Mouse (Mus musculus): ENCODE data around the gene Riox1. TPM values are rescaled to one million over a fixed set of nuclear protein-coding genes. Genes with fewer than 3 reads are reported as not detected.
A peak's percentile ranks its signal among the peaks of the same experiment; 100 is the strongest.

Riox1 gene
- total RNA-seq, 4 experiments from 2014 or later = 4.3 to 5.9 (median 4.7) TPM

DNA sequence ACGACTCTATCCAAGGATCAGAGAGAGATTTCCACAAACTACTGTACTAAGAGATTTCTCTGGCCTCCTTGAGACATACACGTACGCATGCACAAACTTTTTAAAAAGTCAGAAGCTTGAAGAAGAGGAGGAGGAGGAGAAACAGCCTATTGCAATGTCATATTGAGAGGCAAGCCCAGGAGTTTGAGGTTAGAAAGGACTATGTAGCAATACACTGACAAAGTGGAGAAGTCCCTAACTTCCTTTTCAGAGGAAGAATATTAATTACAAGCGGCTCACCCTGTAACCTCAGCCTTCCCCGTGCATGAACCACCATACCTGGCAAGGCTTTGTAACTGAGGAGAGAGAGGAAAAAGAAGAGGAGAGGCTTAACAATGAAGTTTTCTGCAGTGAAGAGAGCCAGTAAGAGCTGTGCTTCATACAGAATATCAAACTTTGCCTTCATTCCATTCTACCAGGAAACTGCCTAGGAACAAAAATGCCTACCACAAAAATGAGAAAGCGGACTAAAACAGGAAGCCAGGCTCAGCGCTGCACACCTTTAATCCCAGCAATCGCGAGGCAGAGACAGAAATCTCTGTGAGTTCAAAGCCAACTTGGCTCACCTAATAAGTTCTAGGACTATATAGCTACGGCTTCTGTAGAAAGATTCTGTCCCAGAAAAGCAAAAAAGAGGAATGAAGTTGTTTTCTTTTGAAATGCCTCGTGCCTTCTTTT lies 474 bp upstream of the Riox1 start:
- DNase-seq (ENCODE audit: low spot score) = no peak

DNA sequence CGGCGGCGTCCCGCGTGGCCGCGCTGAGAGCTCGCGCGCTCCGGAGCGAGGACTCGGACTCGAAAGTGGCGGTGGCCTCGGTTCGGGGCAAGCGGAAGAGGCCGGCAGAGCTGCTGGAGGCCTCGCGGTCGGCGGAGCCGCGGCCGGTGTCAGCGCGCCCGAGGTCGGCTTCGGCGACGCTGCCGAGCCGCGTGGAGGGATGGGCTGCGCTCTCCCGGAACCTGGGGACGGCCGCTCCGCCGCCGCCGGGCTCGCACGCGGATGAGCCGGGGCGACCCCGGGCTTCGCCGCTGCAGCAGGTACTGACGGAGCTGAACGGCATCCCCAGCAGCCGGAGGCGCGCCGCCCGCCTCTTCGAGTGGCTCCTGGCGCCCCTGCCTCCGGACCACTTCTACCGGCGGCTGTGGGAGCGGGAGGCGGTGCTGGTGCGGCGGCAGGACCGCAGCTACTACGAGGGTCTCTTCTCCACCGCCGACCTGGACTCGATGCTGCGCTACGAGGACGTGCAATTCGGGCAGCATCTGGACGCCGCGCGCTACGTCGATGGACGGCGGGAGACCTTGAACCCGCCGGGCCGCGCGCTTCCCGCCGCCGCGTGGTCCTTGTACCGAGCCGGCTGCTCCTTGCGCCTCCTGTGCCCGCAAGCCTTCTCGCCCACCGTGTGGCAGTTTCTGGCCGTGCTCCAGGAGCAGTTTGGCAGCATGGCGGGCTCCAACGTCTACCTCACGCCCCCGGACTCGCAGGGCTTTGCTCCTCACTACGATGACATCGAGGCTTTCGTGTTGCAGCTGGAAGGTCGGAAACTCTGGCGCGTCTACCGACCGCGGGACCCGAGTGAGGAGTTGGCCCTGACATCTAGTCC lies 663 bp downstream of the Riox1 start:
- no peak for DNase-seq (ENCODE audit: low spot score)

DNA sequence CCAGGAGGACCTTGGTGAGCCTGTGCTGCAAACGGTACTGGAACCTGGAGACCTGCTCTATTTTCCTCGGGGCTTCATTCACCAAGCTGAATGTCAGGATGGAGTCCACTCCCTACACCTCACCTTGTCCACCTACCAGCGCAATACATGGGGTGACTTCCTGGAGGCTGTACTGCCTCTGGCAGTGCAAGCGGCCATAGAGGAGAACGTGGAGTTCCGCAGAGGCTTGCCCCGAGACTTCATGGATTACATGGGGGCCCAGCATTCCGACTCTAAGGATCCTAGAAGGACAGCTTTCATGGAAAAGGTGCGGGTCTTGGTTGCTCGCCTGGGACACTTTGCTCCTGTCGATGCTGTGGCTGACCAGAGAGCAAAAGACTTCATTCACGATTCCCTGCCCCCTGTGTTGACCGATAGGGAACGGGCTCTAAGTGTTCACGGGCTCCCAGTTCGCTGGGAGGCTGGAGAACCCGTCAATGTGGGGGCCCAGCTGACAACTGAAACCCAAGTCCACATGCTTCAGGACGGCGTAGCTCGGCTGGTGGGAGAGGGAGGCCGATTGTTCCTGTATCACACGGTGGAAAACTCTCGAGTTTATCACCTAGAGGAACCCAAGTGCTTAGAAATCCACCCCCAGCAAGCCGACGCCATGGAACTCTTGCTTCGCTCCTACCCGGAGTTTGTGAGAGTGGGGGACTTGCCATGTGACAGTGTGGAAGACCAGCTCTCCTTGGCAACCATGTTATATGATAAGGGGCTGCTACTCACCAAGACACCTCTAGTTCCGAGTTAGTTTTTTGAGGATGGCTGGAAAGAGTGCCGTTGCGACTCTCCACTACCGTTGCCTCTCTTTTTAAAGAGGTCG lies 1.5 kb downstream of the Riox1 start:
- DNase-seq (ENCODE audit: low spot score) = no peak

DNA sequence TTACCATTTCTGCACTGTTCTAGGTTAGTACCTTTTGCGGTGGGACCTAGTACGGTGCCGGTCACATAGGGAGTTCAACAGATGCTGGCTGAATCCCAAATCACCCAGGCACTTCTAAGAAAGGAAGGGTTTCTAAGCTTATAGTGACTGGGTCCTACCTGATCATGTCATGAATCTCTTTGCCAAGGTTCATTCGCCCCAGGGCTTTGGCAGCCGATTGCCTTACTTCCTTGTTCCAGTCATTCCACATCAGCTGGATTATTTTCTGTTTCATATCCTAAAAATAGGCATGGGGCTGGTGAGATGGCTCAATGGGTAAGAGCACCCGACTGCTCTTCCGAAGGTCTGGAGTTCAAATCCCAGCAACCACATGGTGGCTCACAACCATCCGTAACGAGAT lies 7.9 kb downstream of the Riox1 start:
- DNase-seq (ENCODE audit: low spot score) = no peak

DNA sequence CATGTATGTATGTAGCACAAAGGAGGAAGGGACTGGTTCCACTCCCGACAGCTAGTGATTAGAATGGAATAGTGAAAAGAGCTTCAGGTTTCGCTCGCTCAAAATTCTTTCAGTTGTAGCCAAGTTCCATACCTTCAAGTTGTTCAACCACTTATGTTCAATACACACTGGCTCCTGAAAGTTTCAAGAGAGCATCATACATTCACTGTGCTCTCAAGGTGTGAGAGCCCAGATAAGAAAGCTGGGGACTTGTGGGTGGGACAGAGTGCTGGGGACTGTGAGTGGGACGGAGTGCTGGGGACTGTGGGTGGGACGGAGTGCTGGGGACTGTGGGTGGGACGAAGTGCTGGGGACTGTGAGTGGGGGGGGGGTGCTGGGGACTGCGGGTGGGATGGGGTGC lies 14.8 kb downstream of the Riox1 start:
- DNase-seq (ENCODE audit: low spot score) = no peak

DNA sequence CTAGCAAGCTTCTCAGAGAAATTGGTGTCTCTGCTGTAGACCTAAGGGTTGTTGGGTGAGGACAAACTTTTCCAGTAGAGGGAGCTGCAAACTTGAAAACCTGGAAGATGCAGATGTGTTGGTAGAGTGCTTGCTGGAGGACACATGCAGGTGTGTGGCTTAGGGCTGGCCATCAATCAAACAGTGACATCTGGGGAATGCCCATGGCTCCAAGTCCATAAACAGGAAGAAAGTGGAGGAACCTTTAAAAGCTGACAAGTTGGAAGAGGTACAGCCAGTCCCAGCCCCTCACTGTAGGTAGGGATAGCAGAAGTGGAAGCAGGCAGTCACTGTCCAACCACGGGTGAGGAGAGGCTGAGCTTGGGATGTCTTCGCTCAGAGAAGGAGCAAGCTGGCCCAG lies 21.7 kb downstream of the Riox1 start:
- no peak for DNase-seq (ENCODE audit: low spot score)

DNA sequence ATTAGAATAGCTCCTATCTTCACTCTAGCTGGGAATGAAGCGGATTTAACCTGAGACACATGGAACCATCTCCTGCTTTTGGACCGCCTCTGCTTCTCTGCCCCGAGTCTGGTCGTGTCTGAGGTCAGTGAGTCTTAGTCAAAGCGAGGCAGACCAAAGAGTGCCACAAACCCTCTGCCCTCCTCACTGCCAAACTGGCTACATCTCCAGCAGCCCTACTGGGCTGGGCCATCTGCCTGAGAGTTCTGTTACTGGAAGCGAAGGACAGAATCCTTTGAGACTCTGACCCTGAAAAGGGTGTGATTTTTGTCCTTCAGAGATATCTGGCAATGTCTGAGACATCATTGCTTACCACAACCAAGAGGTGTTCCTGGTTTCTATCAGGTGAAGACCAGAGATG lies 28.5 kb downstream of the Riox1 start:
- no peak for DNase-seq (ENCODE audit: low spot score)

DNA sequence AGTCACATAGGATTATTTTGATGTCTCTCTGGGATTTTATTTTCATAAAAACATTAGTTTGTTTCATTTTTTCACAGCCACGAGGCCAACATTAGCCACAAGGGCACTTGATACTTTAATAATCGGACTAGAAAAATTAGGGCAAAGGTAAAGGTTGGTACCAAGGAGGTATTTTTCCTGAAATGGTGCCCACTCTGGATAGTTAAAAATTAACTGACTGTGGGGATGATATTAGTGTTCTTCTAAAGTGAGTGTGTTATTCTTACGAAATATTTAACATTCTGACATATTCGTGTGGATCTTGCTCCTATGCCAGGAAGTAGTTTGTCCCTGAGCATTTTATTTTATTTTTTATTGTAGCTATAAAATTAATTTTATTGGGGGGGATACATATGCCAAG lies 31.2 kb downstream of the Riox1 start:
- DNase-seq (ENCODE audit: low spot score) = no peak

DNA sequence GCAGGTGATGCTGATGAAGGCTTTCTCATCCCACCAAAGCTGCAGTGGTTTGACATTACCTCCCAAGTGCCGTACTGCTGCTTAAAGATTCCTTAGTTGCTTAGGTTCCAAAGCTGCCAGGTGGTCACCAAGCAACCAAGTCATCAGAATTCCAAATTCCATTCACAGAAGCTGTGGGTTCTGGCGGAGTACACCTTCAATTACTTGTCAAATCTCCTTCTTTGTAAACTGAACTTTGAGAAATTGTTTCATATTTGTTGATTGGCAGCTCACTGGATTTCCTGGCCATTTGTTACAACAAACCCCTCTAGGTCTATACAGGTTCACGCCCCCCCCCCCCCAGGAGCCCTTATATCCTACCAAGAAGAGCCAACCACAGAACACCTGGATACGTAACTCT lies 34.3 kb downstream of the Riox1 start, which contains the start of gene Heatr4:
Gene Heatr4, minus strand, starts transcription at position 101 of the 400 bp plus-strand sequence.
- no peak for DNase-seq (ENCODE audit: low spot score)

DNA sequence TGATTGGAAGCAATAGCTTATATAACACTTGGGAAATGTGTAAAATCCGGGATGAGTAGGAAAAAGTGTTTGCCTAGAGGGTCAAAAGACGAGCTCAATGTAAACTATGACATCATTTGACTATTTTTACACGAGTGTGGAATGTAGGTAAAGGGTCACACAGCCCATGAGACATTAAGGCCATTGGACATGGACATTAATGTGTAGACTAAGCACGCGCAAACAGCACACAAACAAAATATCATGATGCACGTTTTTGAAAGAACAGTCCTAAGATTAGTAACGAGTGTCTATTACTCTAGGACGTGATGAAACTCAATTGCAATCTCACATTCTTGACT lies 36.8 kb downstream of the Riox1 start:
- DNase-seq (ENCODE audit: low spot score) = peak; percentile 38

DNA sequence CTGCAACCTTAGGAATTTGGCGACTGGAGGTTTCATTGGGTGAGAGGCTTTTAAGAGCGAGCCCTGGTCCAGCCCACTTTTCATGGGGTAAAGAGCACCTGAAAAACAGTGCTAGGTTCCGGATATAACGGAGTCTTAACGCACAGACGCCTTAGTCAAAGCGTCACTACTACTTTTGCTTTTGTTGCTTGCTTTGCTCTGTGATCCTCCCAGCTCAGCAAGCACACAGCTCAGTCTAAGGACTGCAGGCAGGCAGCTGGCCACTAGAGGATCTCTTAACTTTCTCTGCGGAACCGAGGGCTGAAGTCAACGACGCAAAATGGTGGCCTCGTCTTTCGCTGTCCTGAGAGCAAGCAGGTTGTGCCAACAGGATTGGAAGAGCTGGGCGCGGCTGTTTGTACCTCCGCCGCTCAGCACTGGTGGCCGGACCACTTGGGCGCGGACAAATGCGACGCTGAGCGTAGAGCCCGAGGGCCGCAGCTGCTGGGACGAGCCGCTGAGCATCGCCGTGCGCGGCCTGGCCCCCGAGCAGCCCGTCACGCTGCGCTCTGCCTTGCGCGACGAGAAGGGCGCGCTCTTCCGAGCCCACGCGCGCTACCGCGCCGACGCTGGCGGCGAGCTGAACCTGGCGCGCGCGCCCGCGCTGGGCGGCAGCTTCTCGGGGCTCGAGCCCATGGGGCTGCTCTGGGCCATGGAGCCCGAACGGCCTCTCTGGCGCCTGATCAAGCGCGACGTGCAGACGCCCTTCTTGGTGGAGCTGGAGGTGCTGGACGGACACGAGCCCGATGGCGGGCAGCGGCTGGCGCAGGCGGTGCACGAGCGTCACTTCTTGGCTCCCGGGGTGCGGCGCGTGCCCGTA lies 37.4 kb downstream of the Riox1 start, which contains the start of gene Acot2:
Gene Acot2, plus strand, starts transcription at position 279 of the 859 bp plus-strand sequence.
- DNase-seq (ENCODE audit: low spot score) = peak; percentile 78

DNA sequence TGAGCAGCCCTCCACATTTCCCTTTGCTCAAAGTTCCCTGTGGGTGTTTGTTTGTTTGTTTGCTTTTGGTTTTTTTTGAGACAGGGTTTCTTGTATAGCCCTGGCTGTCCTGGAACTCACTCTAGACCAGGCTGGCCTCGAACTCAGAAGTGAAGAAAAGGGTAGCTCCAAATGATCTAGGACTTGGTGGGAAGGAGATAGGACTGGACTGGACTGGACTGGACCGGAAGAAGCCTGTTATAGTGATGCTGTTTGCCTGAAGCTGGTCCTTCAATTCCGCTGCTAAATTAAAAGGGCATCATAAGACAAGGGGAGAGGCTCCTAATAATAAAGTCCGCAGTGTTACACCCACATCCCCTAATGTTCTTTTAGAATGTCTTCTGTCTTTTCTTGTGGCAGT lies 38.1 kb downstream of the Riox1 start:
- DNase-seq (ENCODE audit: low spot score) = no peak

DNA sequence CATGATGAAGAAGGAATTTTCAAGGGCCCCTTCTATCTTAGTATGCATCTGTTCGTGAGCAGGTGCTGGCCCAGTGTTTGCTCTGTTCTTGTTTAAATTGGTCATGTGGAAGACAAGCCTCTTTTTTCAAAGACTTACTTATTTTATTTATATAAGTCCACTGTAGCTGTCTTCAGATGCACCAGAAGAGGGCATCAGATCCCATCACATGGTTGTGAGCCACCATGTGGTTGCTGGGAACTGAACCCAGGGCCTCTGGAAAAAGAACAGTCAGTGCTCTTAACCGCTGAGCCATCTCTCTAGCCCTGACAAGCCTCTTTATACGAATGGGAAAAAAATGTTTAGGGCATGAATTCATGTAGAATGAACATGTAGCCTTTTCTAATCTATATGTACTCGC lies 39.0 kb downstream of the Riox1 start:
- DNase-seq (ENCODE audit: low spot score) = no peak

DNA sequence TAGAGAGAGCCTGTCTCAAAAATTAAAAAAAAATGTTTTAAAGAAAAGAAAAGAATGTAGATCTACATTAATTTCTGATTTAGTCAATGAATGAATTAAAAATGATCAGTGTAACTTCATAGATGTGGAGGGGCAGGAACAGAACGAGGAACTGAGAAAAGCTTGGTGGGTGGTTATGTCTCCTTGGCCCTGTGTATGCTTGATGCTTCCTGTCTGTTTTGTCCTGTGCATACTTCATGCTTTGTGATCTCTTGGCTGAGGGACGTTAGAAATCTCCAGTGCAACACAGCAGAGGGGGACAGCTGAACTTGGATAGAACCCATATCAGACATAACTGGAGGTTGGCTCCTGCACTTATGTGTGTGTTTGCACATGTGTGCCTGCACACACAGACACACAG lies 46.8 kb downstream of the Riox1 start:
- DNase-seq (ENCODE audit: low spot score) = no peak

DNA sequence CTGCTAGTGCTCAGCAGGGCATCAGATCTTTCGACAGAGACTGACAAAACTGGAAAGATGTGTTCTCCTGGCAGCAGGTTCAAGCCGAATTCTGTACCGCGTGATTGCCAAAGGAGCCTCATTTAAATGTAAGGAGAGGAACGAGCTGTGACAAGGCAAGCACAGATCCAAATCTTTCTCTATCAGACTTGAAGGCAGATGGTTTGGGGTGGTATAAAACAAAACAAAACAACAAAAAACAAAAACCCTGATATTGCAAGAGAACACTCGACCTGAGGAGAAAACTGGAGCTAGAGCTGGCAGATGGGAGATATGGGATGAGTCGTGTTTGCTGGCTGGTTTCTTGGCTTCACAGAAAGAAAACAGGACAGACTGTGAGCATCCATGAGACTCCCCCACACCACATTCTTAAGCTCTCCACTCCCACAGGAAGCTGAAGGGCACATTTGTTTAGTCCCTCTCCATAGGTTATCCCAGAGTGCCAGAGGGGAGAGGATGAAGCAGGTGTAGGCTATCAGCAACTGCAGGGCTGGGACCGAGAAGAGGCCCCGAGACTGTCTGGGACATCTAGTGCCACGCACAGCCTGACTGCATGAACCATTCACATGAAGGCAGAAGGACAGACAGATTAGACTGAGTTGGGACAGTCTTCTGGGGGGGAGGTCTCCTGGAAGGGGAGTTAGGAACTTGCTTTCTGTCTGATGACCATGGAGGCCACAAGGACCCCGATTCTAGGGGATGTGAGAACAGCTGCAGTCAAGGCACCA lies 48.1 kb downstream of the Riox1 start:
- no peak for DNase-seq (ENCODE audit: low spot score)

DNA sequence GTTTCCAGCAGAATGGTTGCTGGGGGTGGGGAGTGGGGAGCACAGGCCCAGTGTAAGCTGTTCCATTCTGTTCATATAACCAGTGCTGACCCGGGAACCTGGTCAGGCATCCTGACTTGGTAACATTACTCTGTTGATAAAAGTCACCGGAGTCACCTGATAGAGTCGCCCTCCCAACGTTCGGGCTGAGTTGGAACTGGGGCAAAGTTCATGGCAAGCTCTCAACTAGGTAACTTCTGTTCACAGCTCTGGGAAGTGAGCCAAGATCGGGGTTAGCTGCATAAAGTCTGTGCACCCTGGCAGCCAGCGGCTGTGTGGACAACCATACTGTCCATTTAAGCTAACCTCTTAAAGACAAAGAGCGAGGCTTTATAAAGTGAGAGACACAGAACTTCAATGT lies 48.8 kb downstream of the Riox1 start:
- peak; percentile 67 for DNase-seq (ENCODE audit: low spot score)

DNA sequence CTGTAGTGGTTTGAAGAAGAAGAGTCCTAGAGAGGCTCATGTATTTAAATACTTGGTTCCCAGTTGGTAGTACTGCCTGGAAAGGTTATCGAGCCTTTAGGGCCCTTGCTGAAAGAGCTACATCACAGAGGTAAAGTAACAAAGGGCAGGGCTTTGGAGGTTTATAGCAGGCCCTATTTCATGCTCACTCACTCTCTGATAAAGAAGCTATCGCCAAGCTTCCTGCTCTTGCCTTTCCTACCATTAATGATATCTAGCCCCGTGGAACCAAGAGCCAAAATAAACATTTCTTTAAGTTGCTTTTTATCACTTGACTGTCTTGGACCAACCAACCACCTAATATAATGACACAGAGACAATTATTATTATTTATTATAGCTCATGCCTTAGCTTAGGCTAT lies 50.0 kb downstream of the Riox1 start:
- DNase-seq (ENCODE audit: low spot score) = no peak

All from heart, adult 8-10 months (tissue).